Mouse (Mus musculus) CH12.LX (cell line): ENCODE measurements around the gene Tle3. TPM values are rescaled to one million over a fixed set of nuclear protein-coding genes. Genes with fewer than 3 reads are reported as not detected.

Experiments used
- DNase-seq: peaks from one replicate; pipeline ENCODE4 v3.0.0-alpha.2; 2013; ENCODE audit errors: extremely low read depth
- H3K27ac ChIP-seq: 2 replicates; pipeline ENCODE4 v1.5.1; 2012; ENCODE audit warnings: low read depth, mild to moderate bottlenecking, control low read depth, moderate library complexity; ENCODE audit not compliant: insufficient read depth
- H3K27me3 ChIP-seq: replicated peaks from 2 replicates; pipeline ENCODE3; 2012; ENCODE audit warnings: inconsistent platforms
- H3K36me3 ChIP-seq, 2 experiments: replicated peaks in 1 of 2; 2 replicates each; pipeline versions ENCODE3 to v1.6.1; 2012; ENCODE audit warnings: inconsistent platforms in 1 of 2, low read length in 1 of 2, mild to moderate bottlenecking in 1 of 2, mixed read lengths in 1 of 2, moderate library complexity in 1 of 2; ENCODE audit not compliant: control insufficient read depth in 1 of 2, insufficient read depth in 1 of 2
- H3K4me1 ChIP-seq, 2 experiments: 2 replicates each; pipeline ENCODE4 v1.6.1; 2012; ENCODE audit warnings: inconsistent platforms in 1 of 2, moderate library complexity in 1 of 2; ENCODE audit not compliant: insufficient read depth in 2 of 2, control insufficient read depth in 1 of 2
- H3K4me2 ChIP-seq: 2 replicates; pipeline ENCODE4 v1.6.1; 2012; ENCODE audit warnings: low read depth, mild to moderate bottlenecking, control low read depth; ENCODE audit not compliant: poor library complexity, insufficient read depth, severe bottlenecking
- H3K4me3 ChIP-seq, 3 experiments: fragments of 150-350 bp in 1 of 3; sonication (generic) in 1 of 3; replicated peaks in 1 of 3; 2 replicates each; pipeline versions ENCODE3 to v1.5.1; 2011 to 2012; ENCODE audit warnings: low read depth in 2 of 3, low read length in 2 of 3, mild to moderate bottlenecking in 2 of 3, moderate library complexity in 2 of 3, control low read depth in 1 of 3, improper control_type of control experiment in 1 of 3, inconsistent platforms in 1 of 3, mixed read lengths in 1 of 3; ENCODE audit not compliant: poor library complexity in 1 of 3
- H3K79me2 ChIP-seq: replicated peaks from 2 replicates; pipeline ENCODE4 v1.6.1; 2012; ENCODE audit warnings: mild to moderate bottlenecking, moderate library complexity; ENCODE audit not compliant: control insufficient read depth, poor library complexity, insufficient read depth, severe bottlenecking; ENCODE audit errors: extremely low read depth
- H3K9ac ChIP-seq: 2 replicates; pipeline ENCODE4 v1.6.1; 2012; ENCODE audit warnings: low read depth, mild to moderate bottlenecking, control low read depth, moderate library complexity; ENCODE audit not compliant: insufficient read depth
- H3K9me3 ChIP-seq: replicated peaks from 2 replicates; pipeline ENCODE3; 2012; ENCODE audit warnings: low read length, inconsistent platforms, mixed read lengths
- BHLHE40 ChIP-seq: IDR thresholded peaks from 2 replicates; pipeline ENCODE4 v1.6.1; 2011; ENCODE audit warnings: mild to moderate bottlenecking, low read depth, low read length, improper control_type of control experiment
- CHD1 ChIP-seq: IDR thresholded peaks from 2 replicates; pipeline ENCODE4 v1.6.1; 2012; ENCODE audit warnings: low read depth, low read length, improper control_type of control experiment, inconsistent platforms
- ELF1 ChIP-seq: IDR thresholded peaks from 2 replicates; pipeline ENCODE4 v1.6.1; 2014; ENCODE audit warnings: low read depth, mild to moderate bottlenecking, inconsistent platforms, low read length, improper control_type of control experiment
- EP300 ChIP-seq: IDR thresholded peaks from 2 replicates; pipeline ENCODE4 v1.6.1; 2011; ENCODE audit warnings: low read length, improper control_type of control experiment
- ETS1 ChIP-seq: conservative IDR thresholded peaks from 2 replicates; pipeline ENCODE4 v1.6.1; 2012; ENCODE audit warnings: low read depth, mild to moderate bottlenecking, inconsistent platforms, low read length, improper control_type of control experiment, moderate library complexity
- JUND ChIP-seq: conservative IDR thresholded peaks from 2 replicates; pipeline ENCODE4 v1.6.1; 2011; ENCODE audit warnings: low read depth, low read length, improper control_type of control experiment
- KAT2A ChIP-seq: IDR thresholded peaks from 2 replicates; pipeline ENCODE4 v1.6.1; 2012; ENCODE audit warnings: low read length, improper control_type of control experiment, inconsistent platforms; ENCODE audit not compliant: insufficient replicate concordance
- MAFK ChIP-seq: IDR thresholded peaks from 2 replicates; pipeline ENCODE4 v1.6.1; 2011; ENCODE audit warnings: low read length, improper control_type of control experiment; ENCODE audit not compliant: insufficient replicate concordance
- MAZ ChIP-seq: IDR thresholded peaks from 2 replicates; pipeline ENCODE4 v1.6.1; 2012; ENCODE audit warnings: low read depth, mild to moderate bottlenecking, inconsistent platforms, low read length, improper control_type of control experiment, moderate library complexity
- MXI1 ChIP-seq: IDR thresholded peaks from 2 replicates; pipeline ENCODE4 v1.6.1; 2011; ENCODE audit warnings: mild to moderate bottlenecking, low read depth, low read length, improper control_type of control experiment
- MYC ChIP-seq: IDR thresholded peaks from 2 replicates; pipeline ENCODE4 v1.6.1; 2011; ENCODE audit warnings: low read depth, mild to moderate bottlenecking, improper control_type of control experiment, low read length
- NELFE ChIP-seq: IDR thresholded peaks from 2 replicates; pipeline ENCODE4 v1.6.1; 2011; ENCODE audit warnings: low read depth, low read length, improper control_type of control experiment
- PAX5 ChIP-seq: IDR thresholded peaks from 2 replicates; pipeline ENCODE4 v1.6.1; 2012; ENCODE audit warnings: low read length, inconsistent platforms, mixed read lengths
- RAD21 ChIP-seq: IDR thresholded peaks from 2 replicates; pipeline ENCODE4 v1.6.1; 2011; ENCODE audit warnings: low read depth, mild to moderate bottlenecking, low read length, improper control_type of control experiment, moderate library complexity
- RCOR1 ChIP-seq: conservative IDR thresholded peaks from 2 replicates; pipeline ENCODE4 v1.6.1; 2012; ENCODE audit warnings: low read depth, mild to moderate bottlenecking, inconsistent platforms, low read length, improper control_type of control experiment
- SIN3A ChIP-seq: IDR thresholded peaks from 2 replicates; pipeline ENCODE4 v1.6.1; 2012; ENCODE audit warnings: low read length, improper control_type of control experiment, inconsistent platforms
- SMC3 ChIP-seq: IDR thresholded peaks from 2 replicates; pipeline ENCODE4 v1.6.1; 2011; ENCODE audit warnings: low read depth, low read length, improper control_type of control experiment
- TBP ChIP-seq: conservative IDR thresholded peaks from 2 replicates; pipeline ENCODE4 v1.6.1; 2011; ENCODE audit warnings: low read depth, low read length, improper control_type of control experiment
- TCF12 ChIP-seq: IDR thresholded peaks from 2 replicates; pipeline ENCODE4 v1.6.1; 2014; ENCODE audit warnings: low read depth, mild to moderate bottlenecking, inconsistent platforms, low read length, improper control_type of control experiment
- USF1 ChIP-seq: IDR thresholded peaks from 2 replicates; pipeline ENCODE4 v1.6.1; 2014; ENCODE audit warnings: low read depth, mild to moderate bottlenecking, inconsistent platforms, low read length, improper control_type of control experiment
- ZC3H11A ChIP-seq: IDR thresholded peaks from 2 replicates; pipeline ENCODE4 v1.6.1; 2012; ENCODE audit warnings: low read depth, mild to moderate bottlenecking, inconsistent platforms, low read length, improper control_type of control experiment
- ZNF384 ChIP-seq: IDR thresholded peaks from 2 replicates; pipeline ENCODE4 v1.6.1; 2012; ENCODE audit warnings: low read depth, low read length, improper control_type of control experiment, inconsistent platforms
- dilution Hi-C: fragments of 300-500 bp; cut with MboI; formaldehyde crosslinking; loops from 2 replicates; pipeline ENCODE4 v1.14.3; 2020; ENCODE audit warnings: low sequenced_read_pairs; ENCODE audit not compliant: extremely low pct_unique_long_range_greater_than_20kb, extremely low pct_ligation_motif_present
- in situ Hi-C: fragments of 300-500 bp; cut with MboI; formaldehyde crosslinking; loops from 3 replicates; pipeline ENCODE4 v1.14.3; 2019; ENCODE audit warnings: low sequenced_read_pairs, low pct_ligation_motif_present, low pct_unique_long_range_greater_than_20kb, mixed read lengths
- polyA plus RNA-seq: library from polyadenylated mRNA; unstranded; fragments of >175 nt; gene quantifications from 2 replicates; pipeline ENCODE4 v1.2.1, GENCODE M21; 2012; ENCODE audit warnings: low read depth; ENCODE audit not compliant: insufficient read length
- total RNA-seq, 2 experiments: library from RNA; depleted of rRNA; stranded (reverse); fragments of 300-350 nt in 1 of 2; fragments of >200 nt in 1 of 2; gene quantifications; 2 replicates each; pipeline ENCODE4 v1.2.3; 2012 to 2014

Gene Tle3
- total and polyA plus RNA-seq, 3 experiments, result 8.1 to 29.1 (median 22.8) TPM

- Histone ChIP-seq H3K4me3 (no peak overlapping the region), H3K79me2 (no peaks in the 10 kb centered on the region), H3K36me3 (no peaks in the 10 kb centered on the region), H3K27me3 (no peaks in the 10 kb centered on the region), H3K9ac (no peak overlapping the region), H3K4me2 (no peak overlapping the region), H3K4me1 (peaks cover 10 to 40% of the 10 kb centered on the region in 2 experiments), H3K27ac (no peak overlapping the region), H3K9me3 (no peaks in the 10 kb centered on the region)
- TF ChIP-seq MAFK (0 out of 2 replicates have a peak, but pooled peaks have one; percentile 9), RCOR1 (no peak), ZC3H11A (no peak), JUND (no peak), SMC3 (no peak), KAT2A (no peak)
- peak; percentile 64 for DNase-seq
- dilution Hi-C loops (no loop called here), in situ Hi-C loops (no loop called here)
Measured at GRCm38 (mm10) chr9:61456441-61457161, 84.4 kb downstream of the Tle3 start.

- no peak for DNase-seq
- dilution Hi-C loops, result no loop called here
Measured at GRCm38 (mm10) chr9:61457162-61457523, 85.0 kb downstream of the Tle3 start.

More at GRCm38 (mm10) chr9:61457162-61457523, 85.0 kb downstream of the Tle3 start:
- no peak for TF ChIP-seq MYC
- TF ChIP-seq JUND, result no peak
- no peak for TF ChIP-seq MAZ
- TF ChIP-seq BHLHE40, result no peak
- no peak for TF ChIP-seq ZNF384
- TF ChIP-seq USF1, result no peak
- no peak for TF ChIP-seq SIN3A
- no peak for TF ChIP-seq PAX5
- TF ChIP-seq ZC3H11A, result no peak
- TF ChIP-seq ELF1, result no peak
- TF ChIP-seq NELFE, result no peak
- TF ChIP-seq RAD21, result no peak
- no peak for TF ChIP-seq CHD1
- TF ChIP-seq TCF12, result no peak
- TF ChIP-seq TBP, result no peak
- no peak for TF ChIP-seq KAT2A
- no peak for TF ChIP-seq EP300
- TF ChIP-seq ETS1, result no peak
- TF ChIP-seq SMC3, result no peak
- no peak for TF ChIP-seq MXI1
- H3K36me3 ChIP-seq, result no peaks in the 10 kb centered on the region
- no peaks in the 10 kb centered on the region for H3K9me3 ChIP-seq
- no peak overlapping the region for H3K27ac ChIP-seq
- no peak overlapping the region for H3K4me3 ChIP-seq
- H3K9ac ChIP-seq, result no peak overlapping the region
- H3K4me1 ChIP-seq, result peaks cover 10 to 40% of the 10 kb centered on the region in 2 experiments
- no peaks in the 10 kb centered on the region for H3K79me2 ChIP-seq
- H3K27me3 ChIP-seq, result no peaks in the 10 kb centered on the region
- no peak overlapping the region for H3K4me2 ChIP-seq
- in situ Hi-C loops, result no loop called here
